Mouse (Mus musculus) regulatory T cell (primary cell): ENCODE results near the gene Sbf2.
"Not testable (repeated sequence)": the region's sequence is repeated elsewhere in the genome, so short reads cannot be mapped to it uniquely, and the experiment has no call there.

Experiments used
- in situ Hi-C: fragments of 300-600 bp; cut with MboI, MseI; formaldehyde crosslinking; loops from one replicate; pipeline ENCODE4 v1.15.1; 2025; ENCODE audit warnings: high pct_unique_total_duplicates

The Sbf2 gene

DNA sequence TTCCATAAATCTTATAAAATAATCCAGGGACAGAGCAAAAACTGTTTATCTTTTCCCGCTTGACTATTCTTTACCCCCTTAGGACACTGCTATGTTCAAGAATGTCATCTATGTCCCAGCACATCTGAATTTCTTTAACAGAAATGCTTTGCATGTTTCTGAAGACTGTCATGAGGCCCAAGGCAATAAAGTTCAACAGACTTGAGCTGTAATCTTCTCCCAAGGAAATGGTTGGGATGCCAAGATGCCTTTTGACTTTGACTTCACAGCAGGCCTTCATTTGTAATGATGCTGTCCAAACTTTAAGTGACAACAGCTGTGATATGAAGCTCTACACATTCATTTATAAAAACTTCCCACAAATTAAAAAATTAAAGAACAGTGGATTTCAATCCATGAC lies 212.6 kb downstream of the Sbf2 start:
- in situ Hi-C loops, result no loop called here

- in situ Hi-C loops, result no loop called here
Observed at GRCm38 (mm10) chr7:110392576-110392975, 222.1 kb downstream of the Sbf2 start.

DNA sequence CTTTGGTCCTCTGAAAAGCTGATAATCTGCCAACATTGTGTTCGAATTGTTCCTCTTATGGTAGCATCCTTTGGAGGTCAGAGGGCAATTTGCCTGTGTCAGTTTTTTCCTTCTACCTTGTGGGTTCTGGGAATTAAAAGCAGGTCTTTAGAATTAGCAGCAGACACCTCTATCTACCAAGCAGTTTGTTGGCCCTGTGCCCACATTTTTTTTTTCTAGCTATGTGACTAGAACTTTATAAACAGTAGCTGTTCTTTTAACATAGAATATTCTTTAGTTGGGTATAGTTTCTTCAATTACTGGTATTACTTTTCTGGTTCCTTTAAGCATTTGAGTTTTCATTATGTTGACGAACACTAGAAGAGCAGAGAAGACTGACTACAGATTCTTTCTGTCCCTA lies 223.1 kb downstream of the Sbf2 start:
- in situ Hi-C loops, result no loop called here

DNA sequence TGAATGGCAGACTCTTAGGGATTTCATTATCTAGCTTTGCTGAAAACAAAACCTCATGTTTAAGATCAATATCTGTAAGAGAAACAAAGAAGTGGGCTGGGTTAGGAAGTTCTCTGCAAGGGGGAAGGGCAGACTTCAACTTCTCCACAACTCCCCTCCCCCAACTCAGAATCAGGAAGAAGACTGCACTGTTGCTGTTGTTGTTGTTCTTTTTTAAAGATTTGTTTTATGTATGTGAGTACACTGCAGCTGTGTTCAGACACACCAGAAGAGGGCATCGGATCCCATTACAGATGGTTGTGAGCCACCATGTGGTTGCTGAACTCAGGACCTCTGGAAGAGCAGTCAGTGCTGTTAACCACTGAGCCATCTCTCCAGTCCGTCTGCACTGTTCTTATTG lies 225.8 kb downstream of the Sbf2 start:
- in situ Hi-C loops, result not testable (repeated sequence)

- in situ Hi-C loops, result no loop called here
Observed at GRCm38 (mm10) chr7:110387565-110387964, 227.2 kb downstream of the Sbf2 start.

DNA sequence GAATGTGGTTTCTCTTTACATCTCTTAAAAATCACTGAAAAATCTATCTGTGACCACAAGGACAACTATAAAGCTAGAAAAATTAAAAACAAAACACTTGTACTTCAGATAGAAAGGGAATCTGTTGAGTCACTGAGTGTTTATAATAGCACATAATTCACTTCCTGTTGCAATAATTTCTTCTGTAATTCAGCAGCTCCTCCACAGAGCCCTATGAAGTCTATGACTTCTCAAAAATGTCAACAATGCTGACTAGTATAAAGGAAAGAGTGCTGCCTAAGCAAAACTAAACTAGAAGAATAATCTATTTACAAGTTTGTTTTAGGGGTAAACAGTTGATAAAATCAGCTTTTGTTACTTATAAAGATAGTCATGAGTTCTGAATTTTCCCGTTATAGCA lies 229.2 kb downstream of the Sbf2 start:
- in situ Hi-C loops, result no loop called here

DNA sequence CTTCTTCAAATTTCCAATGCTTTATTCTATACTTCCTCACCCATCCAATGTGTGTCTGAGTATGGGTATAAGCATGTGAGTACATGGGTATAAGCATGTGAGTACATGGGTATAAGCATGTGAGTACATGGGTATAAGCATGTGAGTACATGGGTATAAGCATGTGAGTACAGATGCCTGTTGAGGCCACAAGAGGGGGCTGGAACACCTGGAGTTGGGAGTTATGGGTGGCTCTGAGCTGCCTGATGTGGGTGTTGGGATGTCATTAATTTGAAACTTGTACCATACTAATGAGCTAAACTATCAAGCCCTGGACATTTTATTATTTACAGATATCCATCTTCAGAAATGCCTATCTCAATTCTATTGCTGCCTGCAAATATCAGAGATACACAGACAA lies 230.4 kb downstream of the Sbf2 start:
- in situ Hi-C loops, result no loop called here

DNA sequence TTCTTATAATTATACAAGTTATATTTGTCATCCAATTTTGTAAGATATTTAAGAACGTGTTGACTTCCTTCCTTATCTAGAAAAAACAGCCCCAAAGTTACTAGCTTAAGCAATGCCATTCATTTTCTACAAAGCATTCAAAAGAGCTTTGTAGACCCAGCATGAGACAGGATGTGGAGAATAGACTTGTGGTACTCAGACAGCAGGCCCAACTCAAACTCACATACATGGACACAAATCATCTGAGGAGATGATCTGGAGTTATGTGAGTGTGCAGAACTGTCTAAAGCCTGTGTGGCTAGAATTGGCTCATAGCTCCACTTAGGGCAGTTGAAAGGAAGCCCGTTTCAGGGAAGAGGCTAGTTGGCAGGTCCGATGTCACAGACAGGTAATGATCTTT lies 233.1 kb downstream of the Sbf2 start:
- in situ Hi-C loops, result no loop called here

- in situ Hi-C loops, result loop anchor here (5.0 kb wide), 1 partner anchor 37 kb away; no protein-coding TSS in a partner anchor
Observed at GRCm38 (mm10) chr7:110379335-110379914, 235.3 kb downstream of the Sbf2 start.

DNA sequence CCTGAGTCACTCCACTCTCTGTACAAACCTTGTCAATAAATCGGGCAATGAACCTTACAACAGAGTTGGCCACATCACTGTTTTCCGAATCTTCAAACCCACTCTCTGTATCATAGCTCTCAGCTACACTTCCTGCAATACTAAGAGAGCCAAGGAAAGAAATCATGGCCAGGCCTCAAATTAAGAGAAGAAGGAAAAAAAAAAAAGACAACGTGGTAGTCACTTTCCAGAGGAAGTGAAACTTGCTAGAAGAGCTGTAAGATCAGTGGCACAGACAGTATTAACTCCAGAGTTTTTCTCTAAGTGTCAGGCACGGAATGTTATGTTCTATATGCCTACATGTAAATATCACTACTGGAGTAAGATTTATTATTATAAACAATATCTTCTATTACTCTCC lies 242.2 kb downstream of the Sbf2 start:
- in situ Hi-C loops, result no loop called here

- in situ Hi-C loops, result no loop called here
Observed at GRCm38 (mm10) chr7:110362005-110362404, 252.7 kb downstream of the Sbf2 start.

DNA sequence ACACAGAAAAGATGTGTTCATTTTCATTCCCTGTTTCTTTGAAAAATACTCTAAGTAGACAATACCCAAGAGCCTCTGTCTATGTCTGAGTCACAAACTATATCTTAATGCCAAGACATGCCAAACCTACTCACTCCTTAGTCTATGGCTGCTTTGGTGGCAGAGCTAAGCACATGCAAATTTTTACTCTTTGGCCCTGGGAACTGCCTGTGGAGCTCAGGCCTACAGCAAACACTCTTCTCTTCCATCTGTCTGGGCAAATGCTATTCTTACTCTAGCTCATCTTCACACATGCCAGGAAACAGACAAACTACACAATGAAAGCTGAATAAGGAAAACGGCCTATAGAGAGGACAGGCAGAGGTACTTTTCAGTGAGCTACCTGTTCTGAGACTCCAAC lies 253.2 kb downstream of the Sbf2 start:
- in situ Hi-C loops, result no loop called here

DNA sequence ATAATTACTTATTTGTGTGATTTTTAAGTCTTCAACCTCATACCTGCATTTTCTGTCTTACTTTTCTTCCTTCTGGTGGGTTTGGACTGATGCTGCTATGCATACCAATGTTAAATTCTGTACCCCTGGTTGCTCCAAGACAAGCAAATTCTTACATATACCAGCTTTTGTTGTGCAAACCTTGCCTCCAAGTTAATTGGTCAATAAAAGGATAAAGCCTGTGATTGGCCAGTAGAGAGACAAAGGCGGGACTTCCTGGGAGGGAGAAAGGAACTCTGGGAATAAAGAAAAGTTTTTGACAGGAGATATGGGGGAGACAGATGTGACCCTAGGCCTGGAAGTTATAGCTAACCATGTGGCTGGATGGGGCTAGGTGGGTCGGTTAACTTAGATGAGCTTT lies 255.3 kb downstream of the Sbf2 start:
- in situ Hi-C loops, result no loop called here

- in situ Hi-C loops, result no loop called here
Observed at GRCm38 (mm10) chr7:110353971-110354370, 260.8 kb downstream of the Sbf2 start.

DNA sequence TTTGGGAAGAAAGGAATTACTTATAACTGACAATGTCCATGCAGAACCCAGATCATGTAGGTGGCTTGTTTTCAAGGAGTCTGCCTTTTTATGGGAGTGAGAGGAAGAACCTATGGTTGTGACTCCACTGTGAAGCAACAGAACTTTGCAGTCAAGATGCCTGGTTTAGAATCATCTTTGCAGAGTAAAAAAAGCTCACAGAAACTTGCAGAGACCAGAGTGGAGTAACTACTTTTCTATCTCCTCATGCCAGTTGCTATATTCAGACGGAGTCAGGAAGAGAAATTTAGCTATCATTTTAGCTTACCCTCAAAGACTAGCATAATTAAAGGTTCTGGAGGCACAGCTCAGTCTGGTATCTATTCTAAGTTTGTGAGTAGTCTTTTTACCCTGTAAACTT lies 267.5 kb downstream of the Sbf2 start:
- in situ Hi-C loops, result no loop called here

DNA sequence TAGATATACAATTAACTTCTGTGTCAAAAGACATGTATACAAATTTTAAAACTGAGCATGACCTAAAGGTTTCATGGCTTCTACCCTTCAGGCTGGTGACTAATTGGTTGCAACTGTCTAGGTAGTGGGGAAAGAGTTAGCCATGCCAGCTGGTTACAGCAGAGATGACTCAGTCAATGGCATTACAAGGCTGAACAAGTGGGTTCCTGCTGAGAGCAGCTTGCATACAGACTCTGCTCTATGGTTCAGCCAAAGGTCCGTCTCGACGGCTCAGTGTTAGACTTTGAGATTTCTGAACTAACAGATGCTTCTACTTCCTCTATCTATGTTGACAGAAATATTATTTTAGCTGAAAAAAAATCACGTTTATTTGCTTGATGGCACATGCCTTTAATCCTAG lies 277.1 kb downstream of the Sbf2 start:
- in situ Hi-C loops, result no loop called here

DNA sequence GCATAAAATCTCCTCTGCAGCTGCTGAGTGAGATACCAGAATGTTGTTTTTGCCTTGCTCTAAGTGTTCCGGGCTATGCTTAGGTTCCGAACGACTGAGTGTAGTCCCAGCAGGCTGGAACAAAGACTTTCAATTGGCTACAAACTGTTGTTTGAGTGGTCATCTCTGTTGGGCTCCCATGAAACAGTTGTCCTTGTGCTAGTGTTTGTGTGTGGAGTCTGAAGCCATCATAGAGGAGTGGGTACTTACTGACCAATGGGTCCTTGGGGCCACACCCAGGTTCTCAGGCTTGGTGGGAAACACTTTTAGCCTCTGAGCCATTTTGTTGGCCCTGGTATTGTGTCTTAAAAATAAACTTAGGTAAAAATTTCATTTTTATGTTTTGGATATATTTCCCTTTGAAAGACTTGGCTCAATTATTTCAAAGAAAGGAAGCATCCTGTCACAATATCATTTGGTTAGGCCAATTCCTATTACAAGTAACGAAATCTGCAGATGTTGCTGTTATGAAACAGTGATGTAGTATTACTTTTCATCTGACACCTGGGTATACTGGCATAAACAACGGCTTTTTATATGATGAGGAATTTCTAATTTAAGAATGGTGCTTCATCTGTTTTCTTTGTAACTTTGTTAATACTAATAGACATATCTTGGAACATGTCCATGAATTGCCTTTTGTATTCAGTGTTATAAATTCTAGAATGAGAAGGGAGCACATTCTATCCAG lies 289.2 kb downstream of the Sbf2 start:
- in situ Hi-C loops, result no loop called here

DNA sequence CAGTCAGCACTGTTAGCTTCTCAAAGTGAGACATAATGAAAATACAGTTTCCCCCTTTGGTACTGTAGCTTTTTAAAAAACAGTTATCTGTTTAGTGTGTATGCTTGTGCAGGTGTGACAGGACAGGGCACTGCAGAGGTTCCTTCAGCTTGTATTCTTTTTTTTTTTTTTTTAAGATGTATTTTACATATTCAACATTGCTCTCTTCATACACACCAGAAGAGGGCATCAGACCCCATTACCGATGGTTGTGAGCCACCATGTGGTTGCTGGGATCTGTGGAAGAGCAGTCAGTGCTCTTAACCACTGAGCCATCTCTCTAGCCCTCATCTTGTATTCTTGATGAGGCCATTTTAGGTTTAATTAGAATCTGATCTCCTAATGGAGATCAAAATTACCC lies 289.9 kb downstream of the Sbf2 start:
- in situ Hi-C loops, result no loop called here

GRCm38 (mm10) chr7:110321106-110321505 lies 293.6 kb downstream of the Sbf2 start:
- in situ Hi-C loops, result no loop called here

DNA sequence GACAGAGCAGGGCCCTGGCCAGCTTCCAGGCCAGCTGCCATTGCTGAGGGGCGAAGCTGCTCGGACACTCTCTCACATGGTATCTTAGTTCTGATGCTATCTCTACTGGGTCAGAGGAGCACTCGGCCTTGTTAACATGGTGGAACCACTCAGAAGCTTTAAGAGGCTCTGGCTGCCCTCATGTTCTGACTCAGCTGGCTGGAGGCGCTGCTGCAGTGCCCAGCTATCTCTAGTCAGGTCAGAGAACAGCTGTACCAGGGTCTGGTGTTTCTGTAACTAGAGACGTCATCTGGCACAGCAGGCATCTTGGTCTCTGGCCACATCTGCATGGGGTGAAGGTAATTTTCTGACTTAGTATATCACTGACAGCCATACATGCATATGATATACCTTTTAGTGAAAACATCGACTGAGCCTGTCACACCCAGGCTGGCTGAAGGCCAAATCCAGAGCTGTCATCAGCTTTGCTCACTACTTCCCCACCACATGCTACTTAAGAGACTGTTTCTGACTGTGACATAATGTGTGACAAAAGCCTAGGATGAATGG lies 295.7 kb downstream of the Sbf2 start:
- in situ Hi-C loops, result no loop called here

DNA sequence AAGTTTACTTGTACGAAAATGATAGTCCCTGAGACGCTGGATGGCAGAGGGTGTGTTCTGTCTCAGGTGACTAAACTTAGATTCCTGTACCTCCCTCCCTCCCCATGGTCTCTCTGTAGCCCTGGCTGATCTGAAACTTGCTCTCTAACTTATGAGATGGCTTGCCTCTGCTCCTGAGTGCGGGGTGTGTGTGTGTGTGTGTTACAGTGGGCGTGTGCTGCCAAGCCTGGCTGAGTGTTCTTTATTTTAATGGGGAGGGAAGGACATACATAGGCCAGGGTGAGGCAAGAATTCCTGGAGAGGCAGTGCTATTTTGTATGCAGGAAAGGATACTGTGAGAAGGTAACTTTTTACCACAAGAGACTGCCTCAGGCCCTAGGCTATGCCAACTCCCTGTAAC lies 297.3 kb downstream of the Sbf2 start:
- in situ Hi-C loops, result no loop called here

GRCm38 (mm10) chr7:110315352-110315751 lies 299.4 kb downstream of the Sbf2 start:
- in situ Hi-C loops, result no loop called here

DNA sequence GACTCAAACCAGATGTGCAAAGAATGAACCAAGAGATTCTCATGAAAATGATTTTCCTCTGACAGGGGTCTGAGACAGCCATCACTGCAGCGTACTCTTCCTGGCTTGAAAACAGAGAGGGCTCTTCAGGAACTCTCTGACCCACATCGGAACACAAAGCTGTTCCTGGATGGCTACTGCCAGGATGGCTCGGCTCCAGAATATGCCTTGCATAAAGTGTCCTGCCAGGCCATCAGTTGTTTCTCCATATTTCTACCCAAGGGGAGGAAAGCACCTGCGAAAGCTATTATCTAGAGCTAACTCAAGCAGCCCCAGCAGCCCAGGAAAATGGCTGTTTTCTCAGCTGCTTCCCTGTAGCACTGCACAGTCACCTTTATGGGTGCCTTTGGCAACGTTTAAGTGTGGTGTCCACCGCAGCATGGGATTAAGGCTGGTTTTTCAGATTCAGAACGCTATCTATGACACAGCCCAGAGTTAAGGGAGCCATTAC lies 300.3 kb downstream of the Sbf2 start:
- in situ Hi-C loops, result no loop called here
